Mouse (Mus musculus) ES-E14 (cell line): ENCODE data around the gene Nog. TPM values are rescaled to one million over a fixed set of nuclear protein-coding genes. Genes with fewer than 3 reads are reported as not detected.

Source experiments
- DNase-seq: peaks from one replicate; pipeline ENCODE4 v3.0.0-alpha.2; 2013; ENCODE audit warnings: low read depth, low spot score
- H3K27ac ChIP-seq: 2 replicates; pipeline ENCODE4 v1.5.1; 2012; ENCODE audit warnings: low read depth, mild to moderate bottlenecking, low read length, moderate library complexity, mixed read lengths; ENCODE audit not compliant: poor library complexity, insufficient read depth, severe bottlenecking
- H3K36me3 ChIP-seq: 2 replicates; pipeline ENCODE4 v1.6.1; 2012; ENCODE audit warnings: mild to moderate bottlenecking, low read length, moderate library complexity, mixed read lengths; ENCODE audit not compliant: control insufficient read depth, poor library complexity, insufficient read depth, severe bottlenecking
- H3K4me1 ChIP-seq, 2 experiments: fragments of 150-350 bp in 1 of 2; sonication (generic) in 1 of 2; 2 replicates each; pipeline ENCODE4 v1.6.1; 2012; ENCODE audit warnings: low read length in 2 of 2, mild to moderate bottlenecking in 1 of 2, mixed read lengths in 1 of 2; ENCODE audit not compliant: control insufficient read depth in 2 of 2, insufficient read depth in 2 of 2, poor library complexity in 1 of 2
- H3K4me3 ChIP-seq, 2 experiments: fragments of 150-350 bp in 1 of 2; sonication (generic) in 1 of 2; 2 replicates each; pipeline ENCODE4 v1.5.1; 2012; ENCODE audit warnings: low read length in 2 of 2, low read depth in 1 of 2, mild to moderate bottlenecking in 1 of 2, mixed read lengths in 1 of 2; ENCODE audit not compliant: insufficient read depth in 1 of 2, poor library complexity in 1 of 2, severe bottlenecking in 1 of 2
- H3K9ac ChIP-seq: 2 replicates; pipeline ENCODE4 v1.6.1; 2012; ENCODE audit warnings: low read depth, mild to moderate bottlenecking, low read length, mixed read lengths; ENCODE audit not compliant: poor library complexity, insufficient read depth, severe bottlenecking
- H3K9me3 ChIP-seq: fragments of 150-350 bp; sonication (generic); 2 replicates; pipeline ENCODE4 v1.6.1; 2012; ENCODE audit warnings: low read depth, mild to moderate bottlenecking, low read length; ENCODE audit not compliant: control insufficient read depth, insufficient read depth
- CHD2 ChIP-seq: IDR thresholded peaks from 2 replicates; pipeline ENCODE4 v1.6.1; 2014; ENCODE audit warnings: mild to moderate bottlenecking, low read depth, low read length, inconsistent platforms
- HCFC1 ChIP-seq: IDR thresholded peaks from 2 replicates; pipeline ENCODE4 v1.6.1; 2012; ENCODE audit warnings: low read length, inconsistent platforms, borderline replicate concordance; ENCODE audit not compliant: insufficient read depth
- MAFK ChIP-seq: IDR thresholded peaks from 2 replicates; pipeline ENCODE4 v1.6.1; 2014; ENCODE audit warnings: mild to moderate bottlenecking, low read depth, low read length, inconsistent platforms; ENCODE audit not compliant: insufficient read depth
- ZC3H11A ChIP-seq: IDR thresholded peaks from 2 replicates; pipeline ENCODE4 v1.6.1; 2012; ENCODE audit warnings: low read depth, mild to moderate bottlenecking, inconsistent platforms, low read length, borderline replicate concordance
- ZNF384 ChIP-seq: IDR thresholded peaks from 2 replicates; pipeline ENCODE4 v1.6.1; 2012; ENCODE audit warnings: low read depth, low read length, inconsistent platforms
- in situ Hi-C, 2 experiments: fragments of 600-800 bp; cut with MboI; formaldehyde crosslinking; loops; one replicate each; pipeline ENCODE4 v1.15.1; 2025; ENCODE audit warnings: low sequenced_read_pairs in 2 of 2, inconsistent platforms in 1 of 2; ENCODE audit not compliant: unreplicated experiment in 2 of 2
- total RNA-seq: library from RNA; depleted of rRNA; stranded (reverse); fragments of 300-350 nt; gene quantifications from 2 replicates; pipeline ENCODE4 v1.2.3, GENCODE M21; 2012

Nog gene
- total RNA-seq, 1 experiment: 3.0 TPM

- Histone ChIP-seq H3K4me3 (no peak overlapping the region), H3K27ac (no peak overlapping the region), H3K4me1 (peaks cover 0 to 2% of the 10 kb centered on the region in 2 experiments; a peak in 1 of 4 replicates), H3K9me3 (no peaks in the 10 kb centered on the region), H3K9ac (no peak overlapping the region), H3K36me3 (no peaks in the 10 kb centered on the region)
- TF ChIP-seq MAFK (no peak), ZNF384 (no peak), HCFC1 (no peak), CHD2 (no peak), ZC3H11A (no peak)
- DNase-seq: no peak
- in situ Hi-C loops: no loop called here
Observed at GRCm38 (mm10) chr11:89297521-89297920, 4.6 kb downstream of the Nog start.

GRCm38 (mm10) chr11:89269809-89270361, 32.2 kb downstream of the Nog start:
- in situ Hi-C loops: no loop called here
- no peaks in the 10 kb centered on the region for H3K4me1 ChIP-seq
- H3K27ac ChIP-seq: no peak overlapping the region
- no peak overlapping the region for H3K4me3 ChIP-seq
- DNase-seq: no peak
- no peak overlapping the region for H3K9ac ChIP-seq
- TF ChIP-seq CHD2 (no peak), MAFK (no peak), ZNF384 (no peak), ZC3H11A (no peak), HCFC1 (no peak)
- no peaks in the 10 kb centered on the region for H3K9me3 ChIP-seq
- no peaks in the 10 kb centered on the region for H3K36me3 ChIP-seq

- no peak for DNase-seq
- in situ Hi-C loops: no loop called here
- H3K9me3 ChIP-seq: no peaks in the 10 kb centered on the region
- H3K36me3 ChIP-seq: no peaks in the 10 kb centered on the region
- no peak overlapping the region for H3K27ac ChIP-seq
- no peak overlapping the region for H3K4me3 ChIP-seq
- H3K4me1 ChIP-seq: no peaks in the 10 kb centered on the region
- TF ChIP-seq CHD2: no peak
- TF ChIP-seq HCFC1: no peak
- no peak for TF ChIP-seq ZC3H11A
- TF ChIP-seq ZNF384: no peak
- no peak for TF ChIP-seq MAFK
- H3K9ac ChIP-seq: no peak overlapping the region
Observed at GRCm38 (mm10) chr11:89267520-89267919, 34.6 kb downstream of the Nog start.

GRCm38 (mm10) chr11:89265080-89265479, 37.1 kb downstream of the Nog start:
- in situ Hi-C loops: no loop called here
- Histone ChIP-seq H3K4me3 (no peak overlapping the region), H3K27ac (no peak overlapping the region), H3K9me3 (no peaks in the 10 kb centered on the region), H3K4me1 (no peaks in the 10 kb centered on the region), H3K9ac (no peak overlapping the region), H3K36me3 (no peaks in the 10 kb centered on the region)
- no peak for DNase-seq
- no peak for TF ChIP-seq ZC3H11A
- TF ChIP-seq ZNF384: no peak
- no peak for TF ChIP-seq MAFK
- no peak for TF ChIP-seq HCFC1
- TF ChIP-seq CHD2: no peak

GRCm38 (mm10) chr11:89259338-89259915, 42.7 kb downstream of the Nog start:
- H3K36me3 ChIP-seq: no peaks in the 10 kb centered on the region
- H3K4me1 ChIP-seq: no peaks in the 10 kb centered on the region
- TF ChIP-seq MAFK (no peak), ZNF384 (no peak), HCFC1 (no peak), CHD2 (no peak), ZC3H11A (no peak)
- DNase-seq: no peak
- H3K9ac ChIP-seq: no peak overlapping the region
- H3K9me3 ChIP-seq: no peaks in the 10 kb centered on the region
- in situ Hi-C loops: no loop called here
- no peak overlapping the region for H3K4me3 ChIP-seq
- no peak overlapping the region for H3K27ac ChIP-seq
